Mouse (Mus musculus): Measurements from ENCODE around the gene Tmem163. TPM values are rescaled to one million over a fixed set of nuclear protein-coding genes. Genes with fewer than 3 reads are reported as not detected.
A peak's percentile ranks its signal among the peaks of the same experiment; 100 is the strongest.

Gene Tmem163
- total and polyA plus RNA-seq, 2 experiments from 2014 or later = 16.6 to 17.3 TPM

GRCm38 (mm10) chr1:127498746-127499145 is 180.6 kb downstream of the Tmem163 start:
- no peaks in the 10 kb centered on the region for H3K36me3 ChIP-seq (replicated peaks; ENCODE audit: control insufficient read depth, insufficient read depth, low read length)
- H3K27me3 ChIP-seq (ENCODE audit: control insufficient read depth, insufficient read depth, low read length) = no peaks in the 10 kb centered on the region
- no peaks in the 10 kb centered on the region for H3K4me1 ChIP-seq (ENCODE audit: control insufficient read depth, insufficient read depth)
- no peak overlapping the region for H3K9ac ChIP-seq (replicated peaks; ENCODE audit: low read depth, low read length)
- no peaks in the 10 kb centered on the region for H3K9me3 ChIP-seq (replicated peaks; ENCODE audit: control insufficient read depth, low read length)
- TF ChIP-seq EP300 (IDR thresholded peaks at IDR 0.05; ENCODE audit: low read depth) (no peak), CTCF (IDR thresholded peaks at IDR 0.05; ENCODE audit: low read depth) (no peak)
- WGBS = 23% methylated on average over 9 of the region's 9 CpGs
- ATAC-seq (ENCODE audit: insufficient read depth, low read depth) (no peak), DNase-seq (ENCODE audit: low spot score) (no peak)
- no peak overlapping the region for H3K4me2 ChIP-seq (ENCODE audit: low read depth, low read length)
- no peak overlapping the region for H3K27ac ChIP-seq (ENCODE audit: low read depth)
- H3K4me3 ChIP-seq (ENCODE audit: low read depth, low read length) = no peak overlapping the region

- Histone ChIP-seq H3K9ac (replicated peaks; ENCODE audit: low read depth, low read length) (no peak overlapping the region), H3K4me1 (ENCODE audit: control insufficient read depth, insufficient read depth) (no peaks in the 10 kb centered on the region), H3K4me2 (ENCODE audit: low read depth, low read length) (no peak overlapping the region), H3K27ac (ENCODE audit: low read depth) (no peak overlapping the region), H3K9me3 (replicated peaks; ENCODE audit: control insufficient read depth, low read length) (no peaks in the 10 kb centered on the region), H3K4me3 (ENCODE audit: low read depth, low read length) (no peak overlapping the region), H3K27me3 (ENCODE audit: control insufficient read depth, insufficient read depth, low read length) (no peaks in the 10 kb centered on the region), H3K36me3 (replicated peaks; ENCODE audit: control insufficient read depth, insufficient read depth, low read length) (no peaks in the 10 kb centered on the region)
- peak; percentile 67 for DNase-seq (ENCODE audit: low spot score)
- 31% methylated on average over 9 of the region's 9 CpGs for WGBS
- peak; percentile 83 for ATAC-seq (ENCODE audit: insufficient read depth, low read depth)
- TF ChIP-seq EP300 (IDR thresholded peaks at IDR 0.05; ENCODE audit: low read depth) (no peak), CTCF (IDR thresholded peaks at IDR 0.05; ENCODE audit: low read depth) (peak; percentile 97)
Observed at GRCm38 (mm10) chr1:127496737-127497543, 182.4 kb downstream of the Tmem163 start.

- no peak overlapping the region for H3K4me3 ChIP-seq (ENCODE audit: low read depth, low read length)
- H3K27me3 ChIP-seq (ENCODE audit: control insufficient read depth, insufficient read depth, low read length) = no peaks in the 10 kb centered on the region
- WGBS = 78% methylated on average over 4 of the region's 4 CpGs
- no peak overlapping the region for H3K27ac ChIP-seq (ENCODE audit: low read depth)
- no peak overlapping the region for H3K4me2 ChIP-seq (ENCODE audit: low read depth, low read length)
- no peaks in the 10 kb centered on the region for H3K4me1 ChIP-seq (ENCODE audit: control insufficient read depth, insufficient read depth)
- ATAC-seq (ENCODE audit: insufficient read depth, low read depth) (no peak), DNase-seq (ENCODE audit: low spot score) (no peak)
- H3K36me3 ChIP-seq (replicated peaks; ENCODE audit: control insufficient read depth, insufficient read depth, low read length) = peaks cover 22% of the 10 kb centered on the region; the same call in 1 of the 2 replicates
- H3K9ac ChIP-seq (replicated peaks; ENCODE audit: low read depth, low read length) = no peak overlapping the region
- TF ChIP-seq CTCF (IDR thresholded peaks at IDR 0.05; ENCODE audit: low read depth) = peak; percentile 54
- TF ChIP-seq EP300 (IDR thresholded peaks at IDR 0.05; ENCODE audit: low read depth) = no peak
- H3K9me3 ChIP-seq (replicated peaks; ENCODE audit: control insufficient read depth, low read length) = no peaks in the 10 kb centered on the region
Observed at GRCm38 (mm10) chr1:127487161-127487560, 192.2 kb downstream of the Tmem163 start.

GRCm38 (mm10) chr1:127484826-127485225 is 194.5 kb downstream of the Tmem163 start:
- peaks cover 28% of the 10 kb centered on the region; the same call in 1 of the 2 replicates for H3K36me3 ChIP-seq (replicated peaks; ENCODE audit: control insufficient read depth, insufficient read depth, low read length)
- ATAC-seq (ENCODE audit: insufficient read depth, low read depth) = 0 out of 2 replicates have a peak, but pooled peaks have one; percentile 31
- no peaks in the 10 kb centered on the region for H3K27me3 ChIP-seq (ENCODE audit: control insufficient read depth, insufficient read depth, low read length)
- no peaks in the 10 kb centered on the region for H3K4me1 ChIP-seq (ENCODE audit: control insufficient read depth, insufficient read depth)
- DNase-seq (ENCODE audit: low spot score) = no peak
- H3K4me3 ChIP-seq (ENCODE audit: low read depth, low read length) = no peak overlapping the region
- H3K9ac ChIP-seq (replicated peaks; ENCODE audit: low read depth, low read length) = no peak overlapping the region
- TF ChIP-seq CTCF (IDR thresholded peaks at IDR 0.05; ENCODE audit: low read depth) (peak; percentile 57), EP300 (IDR thresholded peaks at IDR 0.05; ENCODE audit: low read depth) (no peak)
- 35% methylated on average over 7 of the region's 7 CpGs for WGBS
- H3K27ac ChIP-seq (ENCODE audit: low read depth) = no peak overlapping the region
- H3K9me3 ChIP-seq (replicated peaks; ENCODE audit: control insufficient read depth, low read length) = no peaks in the 10 kb centered on the region
- no peak overlapping the region for H3K4me2 ChIP-seq (ENCODE audit: low read depth, low read length)

GRCm38 (mm10) chr1:127484188-127484587 is 195.2 kb downstream of the Tmem163 start:
- 90% methylated on average over 8 of the region's 8 CpGs for WGBS
- Histone ChIP-seq H3K27ac (ENCODE audit: low read depth) (no peak overlapping the region), H3K4me1 (ENCODE audit: control insufficient read depth, insufficient read depth) (no peaks in the 10 kb centered on the region), H3K36me3 (replicated peaks; ENCODE audit: control insufficient read depth, insufficient read depth, low read length) (peaks cover 31% of the 10 kb centered on the region; the same call in 1 of the 2 replicates), H3K9me3 (replicated peaks; ENCODE audit: control insufficient read depth, low read length) (no peaks in the 10 kb centered on the region), H3K9ac (replicated peaks; ENCODE audit: low read depth, low read length) (no peak overlapping the region), H3K4me2 (ENCODE audit: low read depth, low read length) (no peak overlapping the region), H3K27me3 (ENCODE audit: control insufficient read depth, insufficient read depth, low read length) (no peaks in the 10 kb centered on the region), H3K4me3 (ENCODE audit: low read depth, low read length) (no peak overlapping the region)
- DNase-seq (ENCODE audit: low spot score) (no peak), ATAC-seq (ENCODE audit: insufficient read depth, low read depth) (no peak)
- TF ChIP-seq CTCF (IDR thresholded peaks at IDR 0.05; ENCODE audit: low read depth) = peak; percentile 12; the same call in 1 of the 2 replicates
- no peak for TF ChIP-seq EP300 (IDR thresholded peaks at IDR 0.05; ENCODE audit: low read depth)
